Mouse (Mus musculus) left cerebral cortex, adult 9 months (tissue): ENCODE measurements at regions not wholly inside any gene's neighbourhood (a gene's known extent, or its start where the extent isn't known, plus 50 kb on each side); places are given as distances from the start of the nearest gene placed in this dataset.

Source experiments
- DNase-seq, 2 experiments: peaks; one replicate each; pipeline ENCODE4 v3.0.0; 2022; ENCODE audit warnings: low spot score in 2 of 2

DNA sequence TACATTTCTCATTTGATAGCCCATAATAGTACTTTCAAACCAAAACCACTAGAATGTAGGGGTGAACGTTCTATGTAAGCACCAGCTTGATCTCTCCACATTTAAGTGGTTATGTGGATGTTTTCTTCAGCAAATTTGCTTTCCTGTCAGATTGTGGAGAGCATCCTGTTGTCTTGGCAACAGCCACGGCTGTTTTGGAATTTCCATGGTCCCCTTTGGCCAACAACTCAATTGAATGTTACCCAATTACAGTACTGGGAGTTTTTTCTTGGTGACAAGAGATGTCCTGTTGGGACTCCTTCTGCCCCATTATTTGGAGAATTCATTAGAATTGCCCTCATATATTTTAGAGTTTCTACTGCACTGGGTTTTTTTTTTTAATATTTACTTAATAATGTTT lies 503.2 kb downstream of the Ndufa4 start:
- DNase-seq = no peak

DNA sequence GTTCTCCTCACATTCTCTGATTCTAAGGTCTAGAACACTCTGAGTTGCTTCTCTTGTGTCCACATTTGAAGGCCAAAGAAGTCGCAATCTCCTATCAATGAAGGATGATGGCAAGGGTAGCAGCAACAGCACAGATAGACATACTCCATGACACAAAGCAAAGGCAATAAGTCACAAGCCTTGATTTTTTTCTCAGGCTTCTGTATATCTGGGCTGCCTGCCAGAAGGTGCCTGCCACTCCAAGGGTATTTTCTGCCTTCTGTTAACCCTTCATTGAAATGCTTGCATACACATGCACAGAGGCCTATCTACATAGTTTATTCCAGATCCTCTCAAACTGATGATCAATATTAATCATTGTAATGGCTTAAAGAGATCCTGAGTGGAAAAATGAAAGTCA lies 548.2 kb downstream of the Ndufa4 start:
- no peak for DNase-seq

DNA sequence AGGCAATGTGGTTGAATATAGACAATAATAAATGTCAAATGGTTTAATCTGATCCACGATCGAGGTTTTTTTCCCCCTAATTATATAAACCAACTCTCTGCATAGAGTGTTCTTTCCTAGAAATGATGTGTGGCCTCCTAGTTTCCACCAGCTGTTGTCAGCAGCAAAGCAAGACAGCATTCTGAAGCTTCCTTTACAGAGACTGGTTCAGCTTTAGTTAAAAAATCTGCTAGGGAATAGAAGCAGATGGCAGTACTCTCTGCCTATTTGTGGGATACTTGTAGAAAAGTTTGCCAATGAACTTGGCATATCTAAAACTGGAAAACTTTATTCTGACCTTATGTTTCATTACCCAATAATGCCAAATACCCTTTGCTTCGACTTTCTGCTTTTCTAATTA lies 553.7 kb downstream of the Ndufa4 start:
- DNase-seq = no peak

DNA sequence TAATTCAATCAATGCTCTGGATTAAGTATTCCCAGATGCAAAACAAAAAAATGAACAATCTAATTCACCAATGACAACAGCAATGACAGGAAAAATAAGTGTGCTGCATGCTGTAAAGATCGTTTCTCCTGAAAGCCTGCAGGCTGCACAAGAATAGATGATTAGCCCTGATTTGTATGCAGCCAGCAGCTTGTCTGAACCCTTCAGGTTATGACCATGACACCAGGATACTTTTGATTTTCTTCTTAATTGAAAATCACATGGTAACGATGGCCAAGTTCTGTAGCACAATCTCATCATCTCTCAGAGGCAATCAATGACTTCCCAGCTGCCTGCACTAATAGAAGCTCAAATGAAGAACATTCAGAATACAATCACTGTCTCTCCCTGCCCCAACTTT lies 573.2 kb downstream of the Ndufa4 start:
- DNase-seq = no peak

DNA sequence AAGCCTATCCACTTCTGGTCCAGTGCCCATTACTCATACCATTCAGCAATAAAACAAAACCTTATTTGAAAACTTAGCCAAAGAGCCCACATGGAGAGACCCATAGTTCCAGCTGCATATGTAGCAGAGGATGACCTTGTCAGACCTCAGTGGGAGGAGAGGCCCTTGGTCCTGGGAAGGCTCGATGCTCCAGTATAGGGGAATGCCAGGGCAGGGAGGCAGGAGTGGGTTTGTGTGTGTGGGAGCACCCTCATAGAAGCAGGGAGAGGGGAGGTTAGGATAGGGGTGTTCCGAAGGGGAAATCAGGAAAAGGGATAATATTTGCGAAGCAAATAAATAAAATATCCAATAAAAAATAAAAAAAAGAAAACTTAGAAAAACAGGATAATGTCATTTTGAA lies 593.6 kb downstream of the Ndufa4 start:
- no peak for DNase-seq

DNA sequence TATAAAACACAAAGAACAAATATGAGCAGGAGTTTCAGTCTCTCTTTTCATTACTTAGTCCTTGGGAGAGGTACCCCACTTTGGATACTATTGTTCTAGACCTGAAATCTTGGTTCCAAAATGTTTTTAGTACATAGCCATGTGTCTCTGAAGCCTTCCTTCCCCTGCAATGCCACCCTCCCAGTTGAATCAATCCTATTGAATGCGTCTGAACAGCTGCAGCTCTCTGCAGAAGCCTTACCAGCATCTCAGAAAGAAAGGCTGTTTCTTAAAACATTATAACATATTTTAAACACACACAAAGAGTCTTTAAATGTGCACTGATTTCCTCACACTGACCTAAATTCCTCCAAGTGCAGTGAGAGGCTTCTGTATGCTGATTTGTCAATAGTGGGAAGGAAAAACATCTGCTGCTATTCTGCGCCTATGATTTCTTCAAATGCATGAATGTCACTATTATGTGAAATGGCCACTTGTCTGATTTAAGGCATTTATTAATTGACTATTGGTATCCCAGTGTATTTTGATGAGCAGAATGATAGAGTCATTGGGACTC lies 601.2 kb downstream of the Ndufa4 start:
- peak; percentile 0 to 7 for DNase-seq

DNA sequence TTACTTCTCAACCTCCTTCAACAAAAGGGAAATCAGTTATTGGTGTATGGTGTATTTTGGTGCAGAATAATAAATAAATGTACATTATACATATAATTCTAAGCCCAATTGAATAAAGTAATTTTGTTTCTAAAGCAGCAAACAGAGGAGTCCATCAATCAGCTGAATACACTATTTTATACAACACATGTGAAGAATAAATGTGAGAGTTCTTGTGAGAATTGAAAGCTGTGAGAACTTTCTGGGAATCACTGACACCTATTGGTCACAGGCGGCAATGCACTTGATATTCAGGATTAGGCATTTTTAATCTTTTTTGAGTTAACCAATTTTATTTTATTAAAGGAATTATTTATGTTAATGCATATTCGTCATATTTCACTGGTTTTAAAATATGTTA lies 623.3 kb downstream of the Ndufa4 start:
- DNase-seq = peak; percentile 3 to 42

DNA sequence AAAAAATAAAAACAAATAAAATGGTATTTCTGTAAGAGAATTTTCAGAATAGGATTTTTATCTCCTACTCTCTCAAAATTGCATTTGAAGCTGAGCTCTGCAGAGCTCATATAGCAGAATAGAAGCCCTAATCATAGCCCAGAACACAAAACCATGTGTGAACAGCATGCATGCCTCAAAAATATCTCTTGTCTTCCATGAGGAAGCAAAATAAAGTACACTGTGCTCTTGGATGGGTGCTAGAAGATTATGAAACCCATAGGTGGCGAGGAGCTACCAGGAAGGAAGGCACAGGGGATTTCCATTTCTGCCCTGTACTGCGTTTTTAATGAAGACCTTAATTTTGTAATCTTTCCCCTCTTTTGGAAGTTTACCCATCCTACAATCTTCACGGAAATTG lies 632.1 kb downstream of the Ndufa4 start:
- no peak for DNase-seq
